Mouse (Mus musculus) heart, postnatal 10 days (tissue): ENCODE measurements at regions not wholly inside any gene's neighbourhood (a gene's known extent, or its start where the extent isn't known, plus 50 kb on each side); places are given as distances from the start of the nearest gene placed in this dataset.
A peak's percentile ranks its signal among the peaks of the same experiment; 100 is the strongest.

Experiments
- DNase-seq, 2 experiments: peaks; one replicate each; pipeline ENCODE4 v3.0.0; 2021
- intact Hi-C: fragments of 180-260 bp; cut with DNase I; formaldehyde crosslinking; loops from one replicate; pipeline ENCODE4 v1.15.1; 2025

- intact Hi-C loops, result no loop called here
- no peak for DNase-seq
These were observed 426.4 kb downstream of the Hsfy2 start for GRCm38 (mm10) chr1:56210712-56211371.

- DNase-seq, result no peak
- intact Hi-C loops, result no loop called here
These were observed 430.5 kb downstream of the Hsfy2 start for GRCm38 (mm10) chr1:56206615-56207267.

GRCm38 (mm10) chr1:56195224-56195623, 442.0 kb downstream of the Hsfy2 start:
- no peak for DNase-seq
- intact Hi-C loops, result no loop called here

GRCm38 (mm10) chr1:56183503-56184198, 453.6 kb downstream of the Hsfy2 start:
- intact Hi-C loops, result loop anchor here (10.0 kb wide), 1 partner anchor 379 kb away; no protein-coding TSS in a partner anchor
- DNase-seq, result no peak

GRCm38 (mm10) chr1:56179206-56179985, 457.8 kb downstream of the Hsfy2 start:
- no peak for DNase-seq
- intact Hi-C loops, result no loop called here

GRCm38 (mm10) chr1:56171157-56171556, 466.1 kb downstream of the Hsfy2 start:
- no peak for DNase-seq
- intact Hi-C loops, result no loop called here

- no peak for DNase-seq
- intact Hi-C loops, result no loop called here
These were observed 468.5 kb downstream of the Hsfy2 start for GRCm38 (mm10) chr1:56168712-56169111.

GRCm38 (mm10) chr1:56168063-56168462, 469.2 kb downstream of the Hsfy2 start:
- intact Hi-C loops, result no loop called here

GRCm38 (mm10) chr1:56165228-56165627, 472.0 kb downstream of the Hsfy2 start:
- no peak for DNase-seq
- intact Hi-C loops, result no loop called here

More at GRCm38 (mm10) chr1:56168063-56168462, 469.2 kb downstream of the Hsfy2 start:
- DNase-seq, result no peak

GRCm38 (mm10) chr1:56164366-56164765, 472.9 kb downstream of the Hsfy2 start:
- intact Hi-C loops, result no loop called here
- no peak for DNase-seq

- no peak for DNase-seq
- intact Hi-C loops, result no loop called here
These were observed 506.3 kb downstream of the Hsfy2 start for GRCm38 (mm10) chr1:56130951-56131350.

- DNase-seq, result peak; percentile 81 to 85
- intact Hi-C loops, result no loop called here
These were observed 547.9 kb downstream of the Hsfy2 start for GRCm38 (mm10) chr1:56089254-56089834.

GRCm38 (mm10) chr1:56088357-56088756, 548.9 kb downstream of the Hsfy2 start:
- DNase-seq, result no peak
- intact Hi-C loops, result no loop called here

GRCm38 (mm10) chr1:56076757-56077156, 560.5 kb downstream of the Hsfy2 start:
- no peak for DNase-seq
- intact Hi-C loops, result no loop called here

- DNase-seq, result no peak
- intact Hi-C loops, result no loop called here
These were observed 565.0 kb downstream of the Hsfy2 start for GRCm38 (mm10) chr1:56072255-56072654.

GRCm38 (mm10) chr1:56063474-56063873, 573.8 kb downstream of the Hsfy2 start:
- intact Hi-C loops, result no loop called here

More at GRCm38 (mm10) chr1:56063474-56063873, 573.8 kb downstream of the Hsfy2 start:
- no peak for DNase-seq
